Comparison of ENCODE assay signal across 25 mouse cellular contexts in genomic region chr5:74654527-74654926, GRCm38 (mm10). TPM values are rescaled to one million over a fixed set of nuclear protein-coding genes. Genes with fewer than 3 reads are reported as not detected.
A peak's percentile ranks its signal among the peaks of the same experiment; 100 is the strongest.
DNase-seq lines count a peak whose midpoint lies in the region; ATAC-seq lines count a peak whose summit lies in the region.
"Had no signal": no experiment of that assay in that cellular context is flagged by ENCODE, and none has a peak within 500 bp of the region (broad histone marks: within the 10 kb centered on the region; RNA-seq: fewer than 3 reads in every experiment).

No protein-coding gene starts in this region.

- no peak overlapping the region for H3K9ac ChIP-seq in heart, embryonic 12.5 days
- H3K9ac ChIP-seq in lung, embryonic 16.5 days (ENCODE audit: low read length), result no peak overlapping the region
- H3K9ac ChIP-seq: forebrain, postnatal 0 days; heart, embryonic 15.5 days; limb, embryonic 15.5 days; liver, embryonic 14.5 days; midbrain, embryonic 15.5 days; neural tube, embryonic 12.5 days had no signal

- no peak overlapping the region for H3K27ac ChIP-seq in heart, embryonic 12.5 days (ENCODE audit: poor library complexity, severe bottlenecking)
- peak overlapping the region; percentile 56; the same call in 1 of the 2 replicates for H3K27ac ChIP-seq in lung, embryonic 16.5 days (ENCODE audit: low read length)
- H3K27ac ChIP-seq: embryonic facial prominence, embryonic 10.5 days; heart, embryonic 15.5 days; left cerebral cortex, adult 2 months; limb, embryonic 15.5 days; liver, embryonic 14.5 days; macrophage; midbrain, embryonic 15.5 days; neural tube, embryonic 12.5 days had no signal

- no peak for ATAC-seq in heart, embryonic 12.5 days (ENCODE audit: insufficient number of reproducible peaks, low FRiP score)
- ATAC-seq in lung, embryonic 16.5 days (ENCODE audit: low read depth), result peak; percentile 77
- ATAC-seq: forebrain, postnatal 0 days; intestine, postnatal 0 days; midbrain, embryonic 15.5 days had no signal

- no peaks in the 10 kb centered on the region for H3K9me3 ChIP-seq in heart, embryonic 12.5 days (replicated peaks)
- H3K9me3 ChIP-seq in lung, embryonic 16.5 days (ENCODE audit: control insufficient read depth, low read length), result no peaks in the 10 kb centered on the region
- H3K9me3 ChIP-seq: embryonic facial prominence, embryonic 10.5 days; heart, embryonic 15.5 days; limb, embryonic 15.5 days; midbrain, embryonic 15.5 days; neural tube, embryonic 12.5 days had no signal

- no peaks in the 10 kb centered on the region for H3K36me3 ChIP-seq in heart, embryonic 12.5 days
- H3K36me3 ChIP-seq in lung, embryonic 16.5 days (ENCODE audit: control insufficient read depth, insufficient read depth, low read length), result no peaks in the 10 kb centered on the region
- H3K36me3 ChIP-seq: embryonic facial prominence, embryonic 10.5 days; heart, embryonic 15.5 days; limb, embryonic 15.5 days; midbrain, embryonic 15.5 days; neural tube, embryonic 12.5 days had no signal

- DNase-seq in gastrocnemius, adult 18-20 months (ENCODE audit: low spot score), result peak; percentile 22
- no peak for DNase-seq in gastrocnemius, postnatal 4 days (ENCODE audit: low spot score in 2 of 2)
- DNase-seq in heart, adult 9 months (ENCODE audit: low spot score in 2 of 2), result peak; percentile 43 to 63
- DNase-seq in urinary bladder, postnatal 25 days (ENCODE audit: low spot score), result no peak
- no peak for DNase-seq in cerebellum, postnatal 10 days
- no peak for DNase-seq in layer of hippocampus, postnatal 25 days (ENCODE audit: extremely low spot score in 1 of 2, low spot score in 1 of 2)
- DNase-seq: adrenal gland, postnatal 25 days; cerebellum, adult 11 months; cerebellum, adult 9-11 months; forebrain, postnatal 0 days; kidney, postnatal 4 days; layer of hippocampus, adult 9-11 months; right cerebral cortex, postnatal 14 days; thymus, postnatal 36 days had no signal

- H3K4me1 ChIP-seq in heart, embryonic 12.5 days (replicated peaks), result peaks cover 14% of the 10 kb centered on the region
- no peaks in the 10 kb centered on the region for H3K4me1 ChIP-seq in lung, embryonic 16.5 days (replicated peaks; ENCODE audit: control insufficient read depth, insufficient read depth, low read length)
- H3K4me1 ChIP-seq: midbrain, embryonic 15.5 days; neural tube, embryonic 12.5 days had no signal

- no peaks in the 10 kb centered on the region for H3K27me3 ChIP-seq in heart, embryonic 12.5 days (replicated peaks)
- H3K27me3 ChIP-seq in lung, embryonic 16.5 days (ENCODE audit: control insufficient read depth, insufficient read depth, low read depth, low read length), result no peaks in the 10 kb centered on the region
- H3K27me3 ChIP-seq: heart, embryonic 15.5 days; limb, embryonic 15.5 days; midbrain, embryonic 15.5 days; neural tube, embryonic 12.5 days had no signal

- H3K4me3 ChIP-seq in heart, embryonic 12.5 days, result no peak overlapping the region
- H3K4me3 ChIP-seq in lung, embryonic 16.5 days (ENCODE audit: low read length), result no peak overlapping the region
- H3K4me3 ChIP-seq: embryonic facial prominence, embryonic 10.5 days; heart, embryonic 15.5 days; left cerebral cortex, adult 2 months; limb, embryonic 15.5 days; midbrain, embryonic 15.5 days; neural tube, embryonic 12.5 days had no signal

- 62% methylated on average over 6 of the region's 6 CpGs for WGBS in heart, embryonic 12.5 days
- WGBS in lung, embryonic 16.5 days, result 46% methylated on average over 6 of the region's 6 CpGs

- H3K4me2 ChIP-seq in heart, embryonic 12.5 days, result no peak overlapping the region
- no peak overlapping the region for H3K4me2 ChIP-seq in lung, embryonic 16.5 days (ENCODE audit: low read depth, low read length)
- H3K4me2 ChIP-seq: heart, embryonic 15.5 days; limb, embryonic 15.5 days; midbrain, embryonic 15.5 days; neural tube, embryonic 12.5 days had no signal

RNA-seq across cellular contexts. Expression of gene Lnx1, which starts 48.2 kb away (rescaled TPM):
- total RNA-seq in gastrocnemius, adult 18-20 months (2021), result 1 to 10 TPM; 2.7 to 4.4 TPM
- under 1 TPM; 0.57 to 0.83 TPM for total RNA-seq in gastrocnemius, postnatal 4 days (2021)
- polyA plus RNA-seq in heart, embryonic 12.5 days (2016; fragmentation: Nextera tagmentation; extraction: Ambion mirVana), result 0.92 and 1.0 TPM in 2 replicates
- polyA plus RNA-seq in lung, embryonic 16.5 days (2015; fragmentation: Nextera tagmentation; extraction: Ambion mirVana), result 5.5 and 6.1 TPM in 2 replicates
- 10 to 100 TPM; 12.1 to 14.9 TPM for total RNA-seq in layer of hippocampus, postnatal 25 days (2021)
- polyA plus RNA-seq: macrophage had no signal

Comparison
In these comparisons a context has a peak if more than half of its experiments do, and no peak if none do; other contexts are left out.
1. DNase-seq: peak in gastrocnemius, adult 18-20 months (single experiment) and heart, adult 9 months (2 of 2); none in gastrocnemius, postnatal 4 days (0 of 2), urinary bladder, postnatal 25 days (single experiment), cerebellum, postnatal 10 days (0 of 2) and layer of hippocampus, postnatal 25 days (0 of 2).